Mouse (Mus musculus) small intestine, adult 2 months (tissue): ENCODE data around the gene Zfp780b. TPM values are rescaled to one million over a fixed set of nuclear protein-coding genes. Genes with fewer than 3 reads are reported as not detected.
"Not testable (repeated sequence)": the region's sequence is repeated elsewhere in the genome, so short reads cannot be mapped to it uniquely, and the experiment has no call there.

ENCODE experiments used
- H3K27ac ChIP-seq: fragments of 200-500 bp; 2 replicates; pipeline ENCODE4 v1.5.1; 2012; ENCODE audit warnings: low read depth, low read length, control low read depth, inconsistent platforms; ENCODE audit not compliant: insufficient read depth
- H3K27me3 ChIP-seq: fragments of 200-500 bp; 2 replicates; pipeline ENCODE4 v1.6.1; 2012; ENCODE audit warnings: mild to moderate bottlenecking, moderate library complexity, low read length, inconsistent platforms; ENCODE audit not compliant: control insufficient read depth, insufficient read depth
- H3K36me3 ChIP-seq: fragments of 200-500 bp; 2 replicates; pipeline ENCODE4 v1.6.1; 2012; ENCODE audit warnings: mild to moderate bottlenecking, low read length, control low read depth, inconsistent platforms; ENCODE audit not compliant: control insufficient read depth, insufficient read depth
- H3K4me1 ChIP-seq: fragments of 200-500 bp; 2 replicates; pipeline ENCODE4 v1.6.1; 2012; ENCODE audit warnings: low read length, inconsistent platforms, mixed read lengths; ENCODE audit not compliant: control insufficient read depth, insufficient read depth, insufficient read length
- H3K4me3 ChIP-seq: fragments of 200-500 bp; 2 replicates; pipeline ENCODE4 v1.5.1; 2012; ENCODE audit warnings: low read depth, mild to moderate bottlenecking, control low read depth, inconsistent platforms, low read length, moderate library complexity
- CTCF ChIP-seq: fragments of 200-500 bp; IDR thresholded peaks from 2 replicates; pipeline ENCODE4 v1.5.1; 2012; ENCODE audit warnings: low read depth, mild to moderate bottlenecking, control low read depth, inconsistent platforms, low read length, moderate library complexity, mixed read lengths; ENCODE audit not compliant: insufficient replicate concordance, insufficient read length; ENCODE audit errors: extremely low read depth
- POLR2A ChIP-seq: fragments of 200-500 bp; IDR thresholded peaks from 2 replicates; pipeline ENCODE4 v1.6.1; 2012; ENCODE audit warnings: low read depth, mild to moderate bottlenecking, control low read depth, inconsistent platforms, low read length, moderate library complexity
- WGBS: fragments of 180-500 bp; shearing (Covaris S2); methylation state at CpG from one replicate; pipeline ENCODE4 v1.1.7; 2018; 5-methylcytosine and 5-hydroxymethylcytosine counted together
- polyA plus RNA-seq: library from polyadenylated mRNA; depleted of rRNA; stranded (reverse); fragments of >200 nt; gene quantifications from 2 replicates; pipeline ENCODE4 v1.2.3, GENCODE M21; 2012; rRNA removed

Zfp780b gene
- polyA plus RNA-seq, 1 experiment, result 0.62 TPM

DNA sequence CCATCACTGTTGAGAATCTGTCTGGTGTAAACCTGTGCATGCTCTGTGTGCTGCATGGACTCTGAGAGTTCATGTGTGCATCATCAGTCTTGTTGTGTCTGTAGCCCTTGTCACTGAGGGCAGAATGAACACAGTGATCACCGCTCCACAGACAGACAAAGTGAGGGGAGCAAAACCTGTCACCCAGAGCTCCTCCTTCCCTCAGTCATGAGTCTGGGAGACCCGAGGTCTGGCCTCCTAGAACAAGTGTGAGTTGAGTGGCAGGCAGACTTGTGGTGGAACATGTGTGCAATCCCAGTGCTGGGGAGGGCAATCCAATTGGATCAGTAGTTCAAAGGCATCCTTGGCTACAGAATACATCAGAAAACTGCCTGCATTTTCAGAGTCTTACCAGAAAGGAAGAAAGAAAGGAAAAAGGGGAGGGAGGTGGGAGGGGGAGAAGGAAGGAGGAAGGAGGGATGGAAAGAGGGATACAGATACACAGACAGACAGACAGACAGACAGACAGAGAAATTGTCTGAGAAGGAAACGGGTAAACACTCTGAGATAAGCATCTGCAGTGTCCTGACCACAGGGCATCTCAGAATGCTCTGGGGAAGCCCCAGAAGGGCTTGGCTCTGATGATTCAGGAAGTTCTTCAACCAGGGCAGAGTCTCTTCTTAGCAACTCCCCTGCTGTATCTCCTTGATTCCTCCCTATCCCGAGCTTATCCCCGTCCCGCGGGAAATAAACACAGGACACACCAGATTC lies 45.7 kb downstream of the Zfp780b start:
- TF ChIP-seq CTCF (no peak), POLR2A (no peak)
- H3K27ac ChIP-seq, result peak overlapping the region; percentile 32; the same call in 1 of the 2 replicates
- H3K4me3 ChIP-seq, result no peak overlapping the region
- H3K27me3 ChIP-seq, result no peaks in the 10 kb centered on the region
- 16% methylated on average over 7 of the region's 7 CpGs for WGBS
- H3K36me3 ChIP-seq, result no peaks in the 10 kb centered on the region
- peaks cover 7% of the 10 kb centered on the region; the same call in 1 of the 2 replicates for H3K4me1 ChIP-seq

DNA sequence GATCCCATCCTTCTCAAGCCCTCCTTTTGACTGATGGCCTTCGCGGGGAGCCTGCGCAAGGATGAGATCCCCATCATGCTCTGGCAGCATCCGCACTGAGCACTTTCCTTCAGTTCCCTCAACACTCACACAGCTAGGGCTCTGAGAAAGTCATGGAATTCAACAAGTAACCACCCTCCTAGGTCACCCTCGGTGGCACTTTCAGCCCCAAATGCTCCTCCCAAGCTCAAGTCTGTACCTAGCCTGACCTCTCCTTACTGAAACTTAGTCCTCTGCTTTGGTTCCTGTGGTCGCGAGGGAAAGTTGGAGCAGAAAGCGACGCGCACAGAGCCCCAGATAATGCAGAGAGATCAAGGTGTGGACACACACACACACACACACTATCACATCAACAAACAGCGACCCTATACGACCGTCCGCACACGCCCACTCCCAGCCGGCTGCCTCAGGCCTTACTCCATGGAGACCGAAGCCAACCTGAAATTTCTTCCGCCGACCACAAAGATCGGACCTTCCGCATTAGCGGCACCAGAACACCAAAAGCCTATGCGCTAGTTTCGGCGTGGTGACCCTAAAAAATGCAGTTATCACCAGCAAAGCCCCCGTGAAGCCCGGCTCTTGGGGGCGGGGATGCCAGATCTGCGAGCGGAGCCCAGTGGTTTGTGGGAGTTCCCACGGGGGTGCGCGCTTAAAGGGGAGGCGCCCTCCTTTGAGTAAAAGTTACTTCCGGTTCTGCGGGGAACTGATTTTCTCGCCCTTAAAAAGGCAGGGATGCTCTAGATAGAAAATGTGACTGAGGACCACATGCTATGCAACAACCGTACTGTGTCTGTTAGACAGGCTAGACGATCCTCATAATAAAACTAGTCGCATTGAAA lies 49.9 kb downstream of the Zfp780b start, which contains the start of gene Zfp974:
Zfp974 (minus strand) TSS at position 643 of the 878 bp plus-strand sequence.
- peaks cover 4% of the 10 kb centered on the region; the same call in 1 of the 2 replicates for H3K36me3 ChIP-seq
- 3% methylated on average over 40 of the region's 40 CpGs for WGBS
- H3K4me3 ChIP-seq, result peak within 1 kb of the TSS; percentile 97
- 0 out of 2 replicates have a peak within 1 kb of the TSS, but pooled peaks have one; percentile 10 for H3K27ac ChIP-seq
- H3K4me1 ChIP-seq, result peaks cover 7% of the 10 kb centered on the region; the same call in 1 of the 2 replicates
- no peaks in the 10 kb centered on the region for H3K27me3 ChIP-seq
- no peak; the same call in 1 of the 2 replicates for TF ChIP-seq POLR2A
- no peak for TF ChIP-seq CTCF

DNA sequence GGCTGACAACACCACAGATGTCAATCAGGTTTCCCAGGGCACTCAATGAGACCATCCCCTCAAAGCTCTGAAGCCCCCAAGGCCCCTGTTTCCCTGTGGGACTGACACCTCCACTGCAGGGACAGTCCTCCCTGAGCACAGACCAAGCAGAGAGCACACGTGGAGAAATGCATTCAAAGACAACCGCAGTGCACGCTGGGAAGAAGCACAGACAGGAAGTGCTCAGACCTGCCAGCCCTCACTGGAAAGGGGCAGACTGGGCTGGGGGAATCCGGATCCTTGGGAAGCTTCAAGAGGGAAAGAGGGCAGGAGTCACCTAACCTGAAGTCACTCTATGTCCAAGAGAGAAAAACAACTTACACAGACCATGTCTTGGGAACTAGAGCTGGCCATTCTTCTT lies 51.9 kb downstream of the Zfp780b start:
- not testable (repeated sequence) for H3K36me3 ChIP-seq, H3K27me3 ChIP-seq, H3K27ac ChIP-seq, H3K4me3 ChIP-seq, H3K4me1 ChIP-seq
- WGBS, result 46% methylated on average over 4 of the region's 4 CpGs

DNA sequence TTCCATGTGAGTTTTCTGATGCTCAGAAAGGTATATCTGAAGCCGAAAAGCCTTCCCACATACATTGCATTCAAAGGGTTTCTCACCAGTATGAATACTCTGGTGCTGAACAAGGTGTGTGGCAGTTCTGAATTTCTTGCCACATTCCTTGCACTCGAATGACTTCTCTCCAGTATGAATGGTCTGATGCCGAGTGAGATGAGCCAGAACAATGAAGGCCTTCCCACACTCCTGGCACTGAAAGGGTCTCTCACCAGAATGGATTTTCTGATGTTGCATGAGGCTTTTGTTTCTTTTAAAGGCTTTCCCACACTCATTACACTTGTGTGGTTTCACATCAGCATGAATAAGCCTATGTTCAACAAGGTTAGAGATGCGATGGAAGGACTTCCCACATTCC lies 68.0 kb downstream of the Zfp780b start:
- not testable (repeated sequence) for H3K4me3 ChIP-seq, H3K27ac ChIP-seq, H3K27me3 ChIP-seq, H3K4me1 ChIP-seq
- peaks cover 10% of the 10 kb centered on the region for H3K36me3 ChIP-seq
- WGBS, result 92% methylated on average over 3 of the region's 4 CpGs

Other genes starting within 250 kb of the Zfp780b start
- 0.18 and 0.38 TPM in 2 replicates for gene Zfp60, start 247.8 kb downstream of the Zfp780b start, polyA plus RNA-seq
- 0.09 and 0.15 TPM in 2 replicates for gene Zfp626, start 172.0 kb downstream of the Zfp780b start, polyA plus RNA-seq
- 0.11 and 0.13 TPM in 2 replicates for gene Zfp59, start 140.6 kb downstream of the Zfp780b start, polyA plus RNA-seq
- 0.11 and 0.13 TPM in 2 replicates for gene Zfp607a, start 121.6 kb downstream of the Zfp780b start, polyA plus RNA-seq
- 0.39 and 0.48 TPM in 2 replicates for gene Zfp974, start 49.7 kb downstream of the Zfp780b start, polyA plus RNA-seq
- gene Zfp850, start 34.9 kb upstream of the Zfp780b start, polyA plus RNA-seq, result 0.15 and 0.23 TPM in 2 replicates
- 51.2 and 74.1 TPM in 2 replicates for gene Psmc4, start 70.9 kb upstream of the Zfp780b start, polyA plus RNA-seq
- 1,238 and 3,973 TPM in 2 replicates for gene Fcgbp, start 92.1 kb upstream of the Zfp780b start, polyA plus RNA-seq
- 0.01 and 0.57 TPM in 2 replicates for gene 9530053A07Rik, start 150.3 kb upstream of the Zfp780b start, polyA plus RNA-seq
- 15.7 and 26.6 TPM in 2 replicates for gene Fbl, start 190.5 kb upstream of the Zfp780b start, polyA plus RNA-seq
- gene Dyrk1b, start 200.3 kb upstream of the Zfp780b start, polyA plus RNA-seq, result 19.0 and 58.6 TPM in 2 replicates